Comparison of ENCODE assay signal across 1 mouse cellular context in genomic region chr11:69803786-69804651, GRCm38 (mm10).
TF ChIP-seq lines count a peak whose summit lies in the region.

No protein-coding gene starts in this region.

TF ChIP-seq in CH12.LX, 34 proteins besides CTCF, POLR2A, EP300 and RAD21 (continued from another document):
- TF ChIP-seq UBTF (IDR thresholded peaks at IDR 0.05; ENCODE audit: low read depth, low read length), result peak; percentile 99
- TF ChIP-seq E2F4 (IDR thresholded peaks at IDR 0.05; ENCODE audit: insufficient replicate concordance, low read depth, low read length), result no peak
- TF ChIP-seq RCOR1 (conservative IDR thresholded peaks at IDR 0.05; ENCODE audit: low read depth, low read length), result 0 out of 2 replicates have a peak, but pooled peaks have one; percentile 29
- peak; percentile 89 for TF ChIP-seq MAX (IDR thresholded peaks at IDR 0.05; ENCODE audit: low read length)
- TF ChIP-seq ZKSCAN1 (IDR thresholded peaks at IDR 0.05; ENCODE audit: borderline replicate concordance, low read depth, low read length), result no peak
- peak; percentile 58; the same call in 1 of the 2 replicates for TF ChIP-seq NRF1 (IDR thresholded peaks at IDR 0.05; ENCODE audit: low read depth, low read length)
- no peak for TF ChIP-seq GABPA (IDR thresholded peaks at IDR 0.05; ENCODE audit: insufficient replicate concordance, low read depth, low read length)
- TF ChIP-seq JUND (conservative IDR thresholded peaks at IDR 0.05; ENCODE audit: low read depth, low read length), result no peak
- TF ChIP-seq HCFC1 (IDR thresholded peaks at IDR 0.05; ENCODE audit: low read depth, low read length), result peak; percentile 43
- peak; percentile 53; the same call in 1 of the 2 replicates for TF ChIP-seq BHLHE40 (IDR thresholded peaks at IDR 0.05; ENCODE audit: low read depth, low read length)
